Mouse (Mus musculus) erythroblast, embryonic 14.5 days (primary cell): ENCODE data around the gene Gm9945.

Experiments used
- GATA1 ChIP-seq: IDR thresholded peaks from 2 replicates; pipeline ENCODE4 v1.6.1; 2012; ENCODE audit warnings: low read length, inconsistent platforms, mixed read lengths
- TAL1 ChIP-seq: IDR thresholded peaks from 3 replicates; pipeline ENCODE4 v1.6.1; 2012; ENCODE audit warnings: low read length, inconsistent platforms, mixed read lengths

DNA sequence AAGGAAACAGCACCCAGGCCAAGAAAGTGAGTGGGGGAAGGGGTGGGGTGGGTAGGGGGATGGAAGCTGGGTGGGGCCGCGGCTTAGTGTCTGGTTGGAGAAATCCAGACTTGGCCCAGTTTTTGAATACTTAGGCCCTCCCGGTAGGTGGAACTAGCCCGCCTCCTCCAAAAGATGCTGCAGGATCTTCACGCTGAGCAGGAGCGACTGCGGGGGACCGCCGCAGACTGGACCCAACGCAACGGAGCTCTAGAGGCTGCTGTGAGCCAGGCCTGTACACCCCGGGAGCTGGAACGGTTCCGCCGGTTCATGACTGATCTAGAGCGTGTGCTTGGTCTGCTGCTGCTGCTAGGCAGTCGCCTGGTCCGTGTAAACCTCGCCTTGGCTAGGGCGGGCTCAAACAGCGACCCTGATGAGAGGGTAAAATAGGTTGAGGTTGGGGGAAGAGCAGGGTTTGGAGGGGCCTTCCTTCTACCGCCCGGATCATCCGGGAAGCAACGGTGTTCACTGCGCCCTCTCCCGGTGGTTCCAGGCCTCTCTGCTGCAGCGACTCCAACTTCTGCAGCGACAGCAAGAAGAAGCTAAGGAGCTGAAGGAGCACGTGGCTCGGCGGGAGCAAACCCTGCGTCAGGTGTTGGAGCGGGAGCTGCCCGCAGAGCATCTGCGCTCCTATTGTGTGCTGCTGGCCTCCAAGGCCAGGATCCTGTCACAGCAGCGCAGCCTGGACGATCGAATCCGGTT is 13.6 kb upstream of the Gm9945 start:
- TF ChIP-seq GATA1: no peak
- no peak for TF ChIP-seq TAL1
